Mouse (Mus musculus) CH12.LX (cell line): ENCODE measurements at regions not wholly inside any gene's neighbourhood (a gene's known extent, or its start where the extent isn't known, plus 50 kb on each side); places are given as distances from the start of the nearest gene placed in this dataset.

Experiments
- CHD1 ChIP-seq: IDR thresholded peaks from 2 replicates; pipeline ENCODE4 v1.6.1; 2012; ENCODE audit warnings: low read depth, low read length, improper control_type of control experiment, inconsistent platforms
- CTCF ChIP-seq, 2 experiments: IDR thresholded peaks in 1 of 2; conservative IDR thresholded peaks in 1 of 2; 2 replicates each; pipeline ENCODE4 v1.5.1; 2011 to 2012; ENCODE audit warnings: low read depth in 2 of 2, low read length in 2 of 2, improper control_type of control experiment in 1 of 2, inconsistent platforms in 1 of 2, mild to moderate bottlenecking in 1 of 2, moderate library complexity in 1 of 2
- E2F4 ChIP-seq: IDR thresholded peaks from 2 replicates; pipeline ENCODE4 v1.6.1; 2011; ENCODE audit warnings: low read depth, low read length, improper control_type of control experiment; ENCODE audit not compliant: insufficient replicate concordance
- EP300 ChIP-seq: IDR thresholded peaks from 2 replicates; pipeline ENCODE4 v1.6.1; 2011; ENCODE audit warnings: low read length, improper control_type of control experiment
- GABPA ChIP-seq: IDR thresholded peaks from 2 replicates; pipeline ENCODE4 v1.6.1; 2012; ENCODE audit warnings: low read depth, low read length, improper control_type of control experiment, inconsistent platforms; ENCODE audit not compliant: insufficient replicate concordance
- MAZ ChIP-seq: IDR thresholded peaks from 2 replicates; pipeline ENCODE4 v1.6.1; 2012; ENCODE audit warnings: low read depth, mild to moderate bottlenecking, inconsistent platforms, low read length, improper control_type of control experiment, moderate library complexity
- MXI1 ChIP-seq: IDR thresholded peaks from 2 replicates; pipeline ENCODE4 v1.6.1; 2011; ENCODE audit warnings: mild to moderate bottlenecking, low read depth, low read length, improper control_type of control experiment
- POLR2A ChIP-seq: IDR thresholded peaks from 2 replicates; pipeline ENCODE4 v1.6.1; 2011; ENCODE audit warnings: low read depth, mild to moderate bottlenecking, improper control_type of control experiment, low read length
- RAD21 ChIP-seq: IDR thresholded peaks from 2 replicates; pipeline ENCODE4 v1.6.1; 2011; ENCODE audit warnings: low read depth, mild to moderate bottlenecking, low read length, improper control_type of control experiment, moderate library complexity
- RCOR1 ChIP-seq: conservative IDR thresholded peaks from 2 replicates; pipeline ENCODE4 v1.6.1; 2012; ENCODE audit warnings: low read depth, mild to moderate bottlenecking, inconsistent platforms, low read length, improper control_type of control experiment
- TCF12 ChIP-seq: IDR thresholded peaks from 2 replicates; pipeline ENCODE4 v1.6.1; 2014; ENCODE audit warnings: low read depth, mild to moderate bottlenecking, inconsistent platforms, low read length, improper control_type of control experiment
- USF1 ChIP-seq: IDR thresholded peaks from 2 replicates; pipeline ENCODE4 v1.6.1; 2014; ENCODE audit warnings: low read depth, mild to moderate bottlenecking, inconsistent platforms, low read length, improper control_type of control experiment

DNA sequence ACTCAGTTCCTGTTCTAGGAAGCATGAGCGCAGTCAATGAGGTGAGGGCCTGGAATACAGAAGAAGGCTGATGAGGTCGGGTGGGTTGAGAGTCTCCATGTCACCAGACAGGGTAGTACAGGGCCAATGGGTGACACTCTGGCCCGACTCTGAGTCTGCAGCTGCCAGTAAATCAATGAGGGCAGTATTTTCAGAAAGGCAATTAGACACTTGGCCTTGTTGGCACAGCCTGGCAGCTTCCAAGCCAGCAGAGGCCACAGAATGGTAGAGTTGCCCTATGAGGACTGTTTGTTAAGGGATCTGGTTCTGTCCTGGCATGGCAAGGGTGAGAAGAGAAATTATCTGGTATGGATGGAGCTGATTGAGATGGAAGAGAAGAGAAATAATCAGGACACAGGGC is 170.7 kb upstream of the Dynlrb2 start:
- no peak for TF ChIP-seq EP300
- TF ChIP-seq CTCF (conservative IDR thresholded peaks at IDR 0.05 in 1 of 2, IDR thresholded peaks at IDR 0.05 in 1 of 2; ENCODE audit: low read depth in 2 of 2, low read length in 2 of 2) = no peak
- no peak for TF ChIP-seq TCF12
- no peak for TF ChIP-seq MXI1
- TF ChIP-seq E2F4 = no peak
- no peak for TF ChIP-seq POLR2A
- no peak for TF ChIP-seq CHD1
- no peak for TF ChIP-seq GABPA
- TF ChIP-seq MAZ = no peak
- TF ChIP-seq RAD21 = no peak
- no peak for TF ChIP-seq USF1
- no peak for TF ChIP-seq RCOR1
